Mouse (Mus musculus) urinary bladder, postnatal 25 days (tissue): ENCODE results near the gene Hoxc5.

Experiments used
- DNase-seq: peaks from one replicate; pipeline ENCODE4 v3.0.0; 2022; ENCODE audit warnings: low spot score

The Hoxc5 gene

GRCm38 (mm10) chr15:102967312-102967510 is at the start of gene Hoxc5:
Hoxc5 (plus strand) TSS chr15:102967443.
- no peak for DNase-seq

DNA sequence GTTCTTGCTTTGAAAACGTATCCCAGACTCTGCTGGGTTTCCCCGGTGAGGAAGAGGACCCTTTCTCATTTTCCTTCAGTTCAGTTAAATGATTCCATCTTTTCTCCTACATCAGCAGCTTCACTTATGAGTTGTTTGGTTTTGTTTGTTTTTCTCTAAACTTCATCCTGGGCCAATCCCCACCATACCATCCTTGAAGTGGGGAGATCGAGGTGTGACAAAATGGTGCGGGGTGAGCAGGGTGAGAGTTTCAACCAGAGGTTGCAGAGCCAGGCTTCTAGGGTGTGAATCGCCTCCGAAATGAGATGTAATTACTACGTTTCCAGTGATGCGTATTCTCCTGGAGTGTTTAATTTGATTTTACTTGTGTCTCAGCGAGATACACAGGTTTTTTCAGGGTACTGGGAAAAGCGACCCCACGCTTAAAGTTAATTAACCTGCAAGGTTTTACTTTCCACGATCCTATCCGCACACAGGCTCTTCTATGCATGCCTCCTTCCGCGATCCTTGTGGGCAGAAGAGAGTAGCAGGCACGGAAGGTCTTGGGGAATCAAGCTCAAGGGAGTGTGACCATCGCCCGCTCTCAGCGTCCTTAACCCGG is 49.2 kb upstream of the Hoxc5 start:
- no peak for DNase-seq

- DNase-seq = no peak
Observed at GRCm38 (mm10) chr15:102918611-102919265, 48.5 kb upstream of the Hoxc5 start.

DNA sequence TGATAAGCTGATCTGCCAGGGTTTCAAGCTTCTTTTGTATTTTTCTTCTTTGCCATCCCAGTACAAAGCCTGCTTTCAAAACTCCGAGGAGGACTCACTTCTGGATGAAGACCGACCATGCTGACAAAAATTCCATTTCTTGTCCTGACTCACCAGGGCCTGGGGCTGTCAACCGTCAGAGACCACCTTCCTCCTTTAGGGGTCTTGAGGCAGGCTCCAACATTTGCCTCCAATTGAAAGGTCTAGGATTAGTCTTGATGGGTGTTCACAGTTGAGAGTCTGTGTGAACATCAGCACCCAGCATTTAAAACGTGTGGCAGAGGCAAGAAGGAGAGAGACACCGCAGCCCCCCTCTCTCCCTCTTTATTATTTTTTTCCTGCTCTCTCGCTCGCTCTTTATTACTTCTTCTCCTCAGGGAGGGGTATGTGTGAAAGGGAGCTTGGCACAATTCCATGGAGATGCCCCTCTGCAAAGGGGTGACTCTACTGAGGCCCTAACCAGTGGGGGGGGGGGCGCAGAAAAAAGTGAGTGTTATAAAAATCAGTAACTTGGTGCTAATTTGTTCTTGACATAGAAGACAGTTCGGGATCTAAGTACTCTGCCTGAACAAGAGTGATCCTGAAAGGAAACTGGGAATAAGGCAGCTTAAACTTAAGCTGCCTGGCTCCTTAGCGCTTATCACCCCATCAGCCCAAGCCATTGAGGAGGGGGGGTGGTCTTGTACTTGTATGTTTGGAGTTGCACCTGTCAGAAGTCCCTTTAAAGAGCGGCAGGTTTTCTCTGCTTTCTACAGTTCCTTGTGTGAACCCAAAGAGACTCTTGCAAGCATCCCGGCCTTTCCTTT is 47.7 kb upstream of the Hoxc5 start:
- no peak for DNase-seq

DNA sequence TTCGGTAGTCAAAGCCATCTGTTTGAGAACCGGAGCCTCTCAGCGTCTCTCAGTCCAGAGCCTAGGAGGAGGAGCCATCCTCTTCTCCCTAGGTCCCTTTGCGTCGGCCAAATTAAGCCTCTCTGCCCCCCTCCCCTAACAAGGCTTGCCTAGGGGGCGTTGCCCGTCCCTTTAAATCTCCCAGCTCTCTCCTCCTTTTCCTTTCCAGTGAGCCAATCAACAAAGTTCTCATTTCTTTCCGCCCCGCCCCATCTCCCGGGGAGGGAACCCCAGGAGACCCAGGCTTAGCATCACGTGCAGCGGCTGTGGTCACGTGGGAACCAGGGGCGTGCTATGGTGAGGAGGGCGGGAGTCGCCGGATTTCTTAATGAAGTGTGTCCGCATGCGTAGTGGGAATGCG is 46.6 kb upstream of the Hoxc5 start:
- DNase-seq = peak; percentile 29

DNA sequence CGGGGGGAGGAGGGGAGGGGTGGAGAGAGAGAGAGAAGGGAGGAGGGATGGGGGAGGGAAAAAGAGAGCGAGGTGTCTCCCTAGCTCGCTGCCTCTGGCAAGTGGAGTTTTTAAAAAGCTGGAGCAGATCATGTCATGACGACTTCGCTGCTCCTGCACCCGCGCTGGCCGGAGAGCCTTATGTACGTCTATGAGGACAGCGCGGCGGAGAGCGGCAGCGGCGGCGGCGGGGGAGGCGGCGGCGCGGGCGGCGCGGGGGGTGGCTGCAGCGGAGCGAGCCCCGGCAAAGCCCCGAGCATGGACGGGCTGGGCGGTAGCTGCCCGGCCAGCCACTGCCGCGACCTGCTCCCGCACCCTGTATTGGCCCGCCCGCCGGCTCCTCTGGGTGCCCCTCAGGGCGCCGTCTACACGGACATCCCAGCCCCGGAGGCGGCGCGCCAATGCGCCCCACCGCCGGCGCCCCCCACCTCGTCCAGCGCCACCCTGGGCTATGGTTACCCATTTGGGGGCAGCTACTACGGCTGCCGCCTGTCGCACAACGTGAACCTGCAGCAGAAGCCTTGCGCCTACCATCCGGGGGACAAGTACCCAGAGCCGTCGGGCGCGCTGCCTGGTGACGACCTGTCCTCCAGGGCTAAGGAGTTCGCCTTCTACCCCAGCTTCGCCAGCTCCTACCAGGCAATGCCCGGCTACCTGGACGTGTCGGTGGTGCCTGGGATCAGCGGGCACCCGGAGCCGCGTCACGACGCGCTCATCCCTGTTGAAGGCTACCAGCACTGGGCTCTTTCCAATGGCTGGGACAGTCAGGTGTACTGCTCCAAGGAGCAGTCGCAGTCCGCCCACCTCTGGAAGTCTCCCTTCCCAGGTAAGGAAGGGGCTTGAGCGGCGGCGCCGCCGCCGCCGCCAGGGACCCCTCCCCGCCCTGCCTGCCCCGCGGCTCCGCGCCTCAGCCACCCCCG is 45.9 kb upstream of the Hoxc5 start, which contains the start of gene Hoxc13:
Gene Hoxc13, plus strand, starts transcription at position 51 of the 959 bp plus-strand sequence.
- DNase-seq = no peak

DNA sequence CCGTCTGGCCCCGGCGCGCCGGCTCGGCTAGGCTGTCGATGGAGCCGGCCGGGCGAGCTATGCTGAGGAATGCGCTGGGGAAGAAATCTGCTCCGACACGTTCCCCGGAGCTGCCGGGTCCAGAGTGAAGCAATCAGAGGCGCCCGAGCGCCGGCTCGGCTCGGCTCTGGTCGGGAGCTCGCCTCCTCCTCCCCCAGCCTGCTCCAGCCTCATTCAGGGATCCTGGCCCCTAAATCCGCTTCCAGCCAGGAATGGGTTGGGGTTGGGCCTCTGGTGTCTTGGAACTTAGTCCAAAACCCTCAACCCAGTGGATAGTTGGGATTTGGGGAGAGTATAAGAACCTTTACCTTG is 45.3 kb upstream of the Hoxc5 start:
- peak; percentile 49 for DNase-seq

GRCm38 (mm10) chr15:102922636-102923500 is 44.4 kb upstream of the Hoxc5 start:
- DNase-seq = no peak

- no peak for DNase-seq
Observed at GRCm38 (mm10) chr15:102927032-102927645, 40.1 kb upstream of the Hoxc5 start.

DNA sequence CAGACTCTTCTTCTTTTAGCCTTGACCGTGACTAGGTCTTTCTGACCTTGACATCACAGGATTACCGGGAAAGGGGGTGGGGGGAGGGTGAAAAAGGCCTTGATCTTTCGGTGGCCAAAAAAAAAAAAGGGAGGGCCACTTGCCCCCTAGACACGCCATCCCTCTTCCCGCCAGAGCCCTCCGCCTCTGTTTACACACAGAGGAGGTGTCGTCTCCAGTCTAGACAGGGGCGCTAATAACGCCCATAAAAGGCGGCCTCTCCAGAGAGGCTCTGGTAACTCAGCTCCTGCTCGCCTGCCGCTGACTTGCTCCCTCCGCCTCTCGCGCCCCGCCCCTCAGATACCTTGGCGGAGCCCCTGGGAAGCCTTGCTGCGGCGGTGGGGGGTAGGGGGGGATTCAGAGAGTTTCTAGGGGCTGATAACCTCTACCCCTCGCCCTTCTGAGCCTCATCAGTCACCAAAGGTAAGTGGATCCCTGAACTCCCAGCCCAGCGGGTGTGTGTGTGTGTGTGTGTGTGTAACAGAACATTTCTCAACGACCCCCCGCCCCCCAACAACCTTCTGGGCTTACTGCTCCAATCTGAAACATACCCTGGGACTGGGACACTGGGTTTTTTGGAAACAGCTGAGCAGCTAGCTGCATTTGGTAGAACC is 35.4 kb upstream of the Hoxc5 start:
- no peak for DNase-seq

- DNase-seq = no peak
Observed at GRCm38 (mm10) chr15:102934438-102934837, 32.8 kb upstream of the Hoxc5 start.

GRCm38 (mm10) chr15:102934897-102935296 is 32.3 kb upstream of the Hoxc5 start:
- no peak for DNase-seq

DNA sequence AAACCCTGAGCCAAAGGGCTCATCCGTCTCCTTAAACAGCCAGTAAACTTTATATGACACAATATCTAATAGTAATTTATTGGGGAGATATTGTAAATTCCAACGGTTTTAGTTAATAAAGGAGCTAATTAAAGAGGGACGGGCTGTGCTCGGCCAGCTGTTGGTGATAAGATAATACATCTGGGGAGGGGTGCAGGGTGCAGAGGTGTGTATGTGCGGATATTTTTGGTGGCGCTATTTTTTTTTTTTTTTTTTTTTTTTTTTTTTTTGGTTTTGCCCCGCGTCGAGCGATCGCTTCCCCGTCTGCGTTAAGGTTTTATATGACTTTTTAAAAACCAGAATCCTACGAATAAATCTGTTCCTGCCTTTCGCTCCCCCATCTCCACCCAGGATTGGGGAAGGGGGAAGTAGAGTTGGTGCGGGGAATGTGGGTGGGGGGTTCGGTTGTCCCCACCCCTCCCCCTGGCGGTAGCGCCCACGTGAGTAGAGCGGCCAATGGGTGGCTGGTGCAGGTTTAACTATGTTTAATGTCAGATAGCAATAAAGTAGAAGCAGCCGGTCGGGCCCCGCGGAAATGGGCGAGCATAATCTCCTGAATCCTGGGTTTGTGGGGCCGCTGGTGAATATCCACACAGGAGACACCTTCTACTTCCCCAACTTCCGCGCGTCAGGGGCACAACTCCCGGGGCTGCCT is 30.8 kb upstream of the Hoxc5 start, which contains the start of gene Hoxc12:
Gene Hoxc12, plus strand, starts transcription at position 479 of the 694 bp plus-strand sequence.
- DNase-seq = no peak

- DNase-seq = no peak
Observed at GRCm38 (mm10) chr15:102937036-102937666, 30.1 kb upstream of the Hoxc5 start.

GRCm38 (mm10) chr15:102939256-102940155 is 27.7 kb upstream of the Hoxc5 start:
- DNase-seq = no peak

- no peak for DNase-seq
Observed at GRCm38 (mm10) chr15:102942739-102943467, 24.3 kb upstream of the Hoxc5 start.

GRCm38 (mm10) chr15:102943468-102943813 is 23.8 kb upstream of the Hoxc5 start:
- DNase-seq = no peak
